Mouse (Mus musculus) lung, postnatal 0 days (tissue): ENCODE measurements at regions not wholly inside any gene's neighbourhood (a gene's known extent, or its start where the extent isn't known, plus 50 kb on each side); places are given as distances from the start of the nearest gene placed in this dataset.

Source experiments
- CTCF ChIP-seq: IDR thresholded peaks from 2 replicates; pipeline ENCODE4 v1.5.1; 2016; ENCODE audit warnings: antibody characterized with exemption, mild to moderate bottlenecking
- EP300 ChIP-seq: IDR thresholded peaks from 2 replicates; pipeline ENCODE4 v1.6.1; 2016; ENCODE audit warnings: antibody characterized with exemption, mild to moderate bottlenecking, control low read depth

DNA sequence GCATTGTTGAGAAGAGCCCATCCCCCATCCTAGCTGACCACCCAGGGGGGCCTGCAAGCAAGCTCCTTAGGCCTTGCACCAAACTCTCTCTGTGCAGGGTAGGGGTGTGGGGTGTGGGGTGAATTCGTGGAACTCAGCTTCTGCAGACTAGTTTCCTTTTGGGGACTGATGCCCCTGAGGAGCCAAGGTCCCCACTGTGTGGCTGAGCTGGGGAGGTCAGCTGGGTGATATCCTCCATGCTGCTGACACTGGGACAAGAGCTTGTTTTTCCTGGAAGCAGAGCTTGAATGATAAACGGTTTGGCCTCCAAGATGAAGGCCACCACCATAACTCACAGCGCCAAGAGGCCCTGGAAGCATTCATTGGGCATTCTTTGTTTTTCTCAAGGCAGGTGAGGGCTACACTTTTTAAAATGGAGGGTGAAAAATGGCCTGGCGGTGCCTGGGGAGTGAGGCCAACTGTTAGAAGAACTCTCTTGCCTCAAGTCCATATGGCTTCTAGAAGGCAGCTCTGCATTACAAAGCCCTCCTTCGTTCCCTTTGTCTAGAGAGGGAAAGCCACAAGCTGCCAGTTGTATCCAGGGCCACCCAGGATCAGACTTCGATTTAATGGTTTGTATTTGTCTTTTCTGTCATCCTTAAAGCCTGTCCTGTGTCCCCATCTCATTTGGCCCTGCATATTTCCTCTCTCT lies 98.8 kb downstream of the Tle3 start:
- no peak for TF ChIP-seq CTCF
- TF ChIP-seq EP300, result no peak
